Mouse (Mus musculus): ENCODE results near the gene Ccdc105. TPM values are rescaled to one million over a fixed set of nuclear protein-coding genes. Genes with fewer than 3 reads are reported as not detected.

Ccdc105 gene
- polyA plus RNA-seq, 1 experiment from 2014 or later = 0.16 TPM

Other genes starting within 250 kb of the Ccdc105 start
- gene Olfr1358, start 235.6 kb downstream of the Ccdc105 start, polyA plus RNA-seq (2015; fragmentation: Nextera tagmentation; extraction: Ambion mirVana) = not detected in 2 replicates
- gene Ilvbl, start 178.7 kb downstream of the Ccdc105 start, polyA plus RNA-seq (2015; fragmentation: Nextera tagmentation; extraction: Ambion mirVana) = 50.1 and 50.4 TPM in 2 replicates
- gene Syde1, start 161.1 kb downstream of the Ccdc105 start, polyA plus RNA-seq (2015; fragmentation: Nextera tagmentation; extraction: Ambion mirVana) = 23.0 and 25.2 TPM in 2 replicates
- gene Olfr1357, start 135.0 kb downstream of the Ccdc105 start, polyA plus RNA-seq (2015; fragmentation: Nextera tagmentation; extraction: Ambion mirVana) = not detected in 2 replicates
- gene Casp14, start 34.8 kb downstream of the Ccdc105 start, polyA plus RNA-seq (2015; fragmentation: Nextera tagmentation; extraction: Ambion mirVana) = 0.21 TPM in 1 of 2 replicates, not detected in the other
- gene Slc1a6, start 27.4 kb upstream of the Ccdc105 start, polyA plus RNA-seq (2015; fragmentation: Nextera tagmentation; extraction: Ambion mirVana) = 0.63 and 0.83 TPM in 2 replicates
- not detected in 2 replicates for gene Olfr1356, start 99.1 kb upstream of the Ccdc105 start, polyA plus RNA-seq (2015; fragmentation: Nextera tagmentation; extraction: Ambion mirVana)
- gene Olfr1355, start 122.5 kb upstream of the Ccdc105 start, polyA plus RNA-seq (2015; fragmentation: Nextera tagmentation; extraction: Ambion mirVana) = not detected in 2 replicates
- gene Olfr1354, start 160.1 kb upstream of the Ccdc105 start, polyA plus RNA-seq (2015; fragmentation: Nextera tagmentation; extraction: Ambion mirVana) = not detected in 2 replicates
- gene Olfr8, start 197.6 kb upstream of the Ccdc105 start, polyA plus RNA-seq (2015; fragmentation: Nextera tagmentation; extraction: Ambion mirVana) = not detected in 2 replicates
- not detected in 2 replicates for gene Olfr1353, start 210.2 kb upstream of the Ccdc105 start, polyA plus RNA-seq (2015; fragmentation: Nextera tagmentation; extraction: Ambion mirVana)
- not detected in 2 replicates for gene Olfr1352, start 228.0 kb upstream of the Ccdc105 start, polyA plus RNA-seq (2015; fragmentation: Nextera tagmentation; extraction: Ambion mirVana)

Measured in lung, embryonic 16.5 days (tissue).